Mouse (Mus musculus) C2C12 (cell line): Measurements from ENCODE around the gene Tpsb2.

Source experiments
- CTCF ChIP-seq: IDR thresholded peaks from one replicate; pipeline ENCODE4 v1.5.1; 2011; ENCODE audit not compliant: control insufficient read depth, insufficient read depth, insufficient read length
- FOSL1 ChIP-seq: IDR thresholded peaks from one replicate; pipeline ENCODE4 v1.8.0; 2011; ENCODE audit warnings: mild to moderate bottlenecking, low read length; ENCODE audit not compliant: poor library complexity, insufficient read depth, severe bottlenecking
- USF1 ChIP-seq: IDR thresholded peaks from one replicate; pipeline ENCODE4 v1.6.1; 2011; ENCODE audit warnings: low read depth, mild to moderate bottlenecking, control low read depth, moderate library complexity

DNA sequence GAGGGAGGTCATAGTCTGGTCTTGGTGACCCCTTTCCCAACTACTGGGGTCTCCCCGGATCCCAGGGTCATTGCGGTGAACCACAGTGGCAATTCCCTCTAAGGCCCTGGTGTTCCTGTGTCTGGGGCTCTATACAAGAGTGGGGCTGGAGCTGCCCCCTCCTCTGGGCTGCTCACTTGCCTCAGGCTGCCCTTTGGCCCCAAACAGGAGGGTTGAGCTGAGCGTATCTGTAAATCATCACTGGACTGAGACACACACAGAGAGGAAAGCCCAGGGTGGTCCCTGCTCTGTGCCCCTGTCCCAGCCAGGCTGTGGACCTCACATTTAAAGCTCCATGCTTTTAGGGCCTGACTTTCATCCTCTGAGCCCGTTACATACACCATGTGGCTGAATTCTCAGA is 27.9 kb upstream of the Tpsb2 start:
- TF ChIP-seq CTCF = no peak
- no peak for TF ChIP-seq FOSL1
- TF ChIP-seq USF1 = no peak
